Mouse (Mus musculus): Measurements from ENCODE around the gene Uqcr10. TPM values are rescaled to one million over a fixed set of nuclear protein-coding genes. Genes with fewer than 3 reads are reported as not detected.

Gene Uqcr10
- 10 to 100 TPM in 9 of 26 experiments, 1 to 10 TPM in 15, not detected in 2; 2.2 to 35.8 (median 6.8) TPM for total RNA-seq (2018; cell fraction: chromatin; rRNA removed)
- 100 to 1,000 TPM; 201 to 297 (median 244) TPM for total RNA-seq (2018; cell fraction: cytosol; rRNA removed)
- total RNA-seq (2018; cell fraction: nucleus; rRNA removed) = 10 to 100 TPM in 25 of 26 experiments, 1 to 10 TPM in 1; 9.3 to 60.2 (median 26.6) TPM
- polyA plus RNA-seq (2018) = 160 to 375 TPM (median 326 TPM) in 3 replicates

DNA sequence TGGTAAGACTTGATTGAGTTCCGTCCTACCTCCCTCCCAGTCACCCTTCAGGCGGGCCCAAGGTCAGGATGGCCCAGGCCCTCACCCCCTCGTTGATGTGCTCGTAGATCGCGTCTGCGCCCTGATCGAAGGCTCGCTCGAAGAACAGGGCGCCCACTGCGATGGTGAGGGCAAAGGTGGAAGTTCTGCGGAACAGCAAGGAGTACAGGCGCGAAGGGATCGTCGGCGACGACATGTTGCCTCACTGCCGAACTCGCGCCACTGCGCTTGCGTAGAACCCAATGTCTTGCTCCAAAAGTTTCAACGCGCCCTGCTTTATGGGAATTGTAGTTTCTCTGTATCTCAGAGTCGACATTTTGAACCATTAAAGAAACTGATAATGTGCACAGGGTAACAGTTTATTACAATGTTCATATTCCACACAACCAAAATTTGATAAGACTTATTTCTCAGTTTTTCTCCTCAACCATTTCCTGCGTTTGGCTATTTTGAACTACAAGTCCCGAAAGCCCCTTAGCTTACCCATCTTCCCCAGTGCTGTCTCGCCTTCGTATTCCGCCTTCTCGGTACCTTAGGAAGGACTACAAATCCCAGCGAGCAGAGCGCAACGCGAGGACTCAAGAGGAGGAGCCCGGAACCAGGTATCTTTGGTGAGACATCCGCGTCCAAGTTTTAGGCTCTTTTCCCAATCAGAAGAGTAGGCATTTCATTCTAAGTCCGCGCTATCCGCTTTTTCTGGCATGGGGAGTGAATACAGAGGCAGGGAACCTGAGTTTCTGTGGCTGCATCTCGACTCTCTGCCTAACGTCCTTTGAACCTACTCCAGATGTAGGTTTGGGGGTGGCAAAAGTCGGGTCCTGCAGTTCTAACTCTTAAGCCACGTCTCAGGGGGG, at the start of gene Uqcr10, which contains the start of gene Zmat5:
Gene Uqcr10, minus strand, starts transcription at position 271 of the 893 bp plus-strand sequence.
Gene Zmat5, plus strand, starts transcription at position 607 of the 893 bp plus-strand sequence.
- Histone ChIP-seq H3K4me3 (ENCODE audit: inconsistent target) (peak within 1 kb of the TSS; percentile 96), H3K79me2 (ENCODE audit: inconsistent target) (peaks cover 49% of the 10 kb centered on the region), H3K36me3 (ENCODE audit: inconsistent target) (0 out of 2 replicates have a peak, but pooled peaks cover 7% of the 10 kb centered on the region), H3K27ac (peak within 1 kb of the TSS; percentile 69)
- WGBS (ENCODE audit: missing documents) = under 1% methylated on average over 47 of the region's 47 CpGs

DNA sequence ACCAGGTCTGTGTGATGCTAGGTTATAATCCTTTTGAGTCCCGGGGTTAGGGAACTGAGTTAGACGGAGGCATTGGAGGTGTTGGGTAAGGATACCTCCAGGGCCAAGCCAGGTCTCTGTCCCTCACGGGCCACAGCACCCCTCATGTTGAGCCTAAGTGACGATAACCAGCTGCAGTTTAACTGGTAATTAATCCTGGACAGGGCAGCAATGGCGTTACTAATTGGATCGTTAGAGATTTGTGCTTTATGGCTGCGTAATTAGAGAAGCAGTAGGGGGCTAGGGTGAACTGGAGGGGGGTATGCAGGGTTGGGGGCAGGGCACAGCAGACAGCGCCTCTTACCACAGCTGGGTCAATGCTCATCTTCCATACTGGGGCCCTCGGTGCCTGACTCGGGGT, 48.7 kb upstream of the Uqcr10 start:
- no peaks in the 10 kb centered on the region for H3K36me3 ChIP-seq (ENCODE audit: inconsistent target)
- H3K79me2 ChIP-seq (ENCODE audit: inconsistent target) = no peaks in the 10 kb centered on the region
- WGBS (ENCODE audit: missing documents) = 50% methylated on average over 10 of the region's 10 CpGs
- no peak overlapping the region for H3K27ac ChIP-seq
- H3K4me3 ChIP-seq (ENCODE audit: inconsistent target) = no peak overlapping the region

DNA sequence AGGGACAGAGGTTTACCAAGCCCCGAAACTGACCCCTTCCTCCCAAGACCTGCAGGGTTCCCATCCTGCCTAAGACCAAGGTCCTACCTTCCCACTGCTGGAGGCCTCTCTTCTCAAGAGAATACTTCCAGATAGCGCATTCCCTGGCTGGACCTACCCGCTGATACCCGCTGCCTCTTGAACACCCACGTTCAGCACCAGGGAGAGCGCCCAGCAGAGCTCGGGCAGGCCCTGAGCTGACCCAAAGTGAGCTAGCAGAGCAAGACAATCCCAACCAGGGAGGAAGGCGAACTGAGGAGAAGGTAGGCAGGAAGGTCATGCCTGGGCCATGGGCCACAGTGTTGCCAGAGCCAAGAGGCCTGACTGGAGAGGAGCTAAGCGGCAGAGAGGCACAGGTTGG, 46.1 kb upstream of the Uqcr10 start:
- WGBS (ENCODE audit: missing documents) = 9% methylated on average over 9 of the region's 9 CpGs
- Histone ChIP-seq H3K79me2 (ENCODE audit: inconsistent target) (no peaks in the 10 kb centered on the region), H3K4me3 (ENCODE audit: inconsistent target) (no peak overlapping the region), H3K27ac (no peak overlapping the region), H3K36me3 (ENCODE audit: inconsistent target) (no peaks in the 10 kb centered on the region)

DNA sequence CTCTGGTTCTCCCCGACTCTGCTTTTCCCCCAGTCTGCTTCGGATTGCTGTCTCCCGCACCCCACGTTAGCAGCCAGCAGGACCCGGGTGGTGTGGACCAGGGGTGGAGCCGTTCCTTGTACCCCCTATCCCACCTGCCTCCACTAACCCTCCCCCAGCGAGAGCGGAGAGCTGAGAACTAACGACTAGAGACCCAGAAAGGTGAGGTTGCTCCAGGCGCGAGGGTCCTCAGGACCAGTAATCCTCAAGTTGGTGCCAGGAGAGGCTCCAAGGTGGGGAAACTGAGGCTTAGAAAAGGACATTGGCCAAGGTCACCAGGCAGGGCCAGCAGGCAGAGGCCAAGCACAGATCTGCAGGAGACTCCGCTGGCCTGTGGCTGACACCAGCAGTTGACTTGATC, 43.1 kb upstream of the Uqcr10 start:
- 11% methylated on average over 11 of the region's 12 CpGs for WGBS (ENCODE audit: missing documents)
- Histone ChIP-seq H3K27ac (no peak overlapping the region), H3K36me3 (ENCODE audit: inconsistent target) (no peaks in the 10 kb centered on the region), H3K4me3 (ENCODE audit: inconsistent target) (no peak overlapping the region), H3K79me2 (ENCODE audit: inconsistent target) (no peaks in the 10 kb centered on the region)

DNA sequence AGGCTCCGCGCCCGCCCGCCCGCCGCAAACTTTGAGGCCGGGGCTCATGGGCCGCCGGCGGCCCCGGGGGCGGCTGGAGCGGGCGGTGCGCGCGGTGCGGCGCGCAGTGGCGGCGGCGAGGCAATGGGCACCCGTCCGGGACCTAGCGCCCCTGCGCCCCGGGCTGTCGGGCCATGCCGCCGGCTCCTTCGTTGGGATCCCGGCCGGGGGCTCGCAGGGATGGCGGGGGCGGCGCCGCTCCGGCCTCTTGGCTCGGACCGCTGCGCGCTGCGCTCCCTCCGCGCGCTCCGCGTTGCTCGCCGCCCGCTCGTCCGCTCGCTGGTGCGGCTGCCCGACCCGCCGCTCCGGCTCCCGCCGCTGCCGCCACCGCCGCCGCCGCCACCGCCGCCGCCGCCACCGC, 42.6 kb upstream of the Uqcr10 start, which contains the start of gene Cabp7:
Gene Cabp7, minus strand, starts transcription at position 46 of the 400 bp plus-strand sequence.
- Histone ChIP-seq H3K4me3 (ENCODE audit: inconsistent target) (no peak within 1 kb of the TSS), H3K79me2 (ENCODE audit: inconsistent target) (no peaks in the 10 kb centered on the region), H3K36me3 (ENCODE audit: inconsistent target) (no peaks in the 10 kb centered on the region), H3K27ac (no peak within 1 kb of the TSS)
- WGBS (ENCODE audit: missing documents) = 1% methylated on average over 36 of the region's 73 CpGs

DNA sequence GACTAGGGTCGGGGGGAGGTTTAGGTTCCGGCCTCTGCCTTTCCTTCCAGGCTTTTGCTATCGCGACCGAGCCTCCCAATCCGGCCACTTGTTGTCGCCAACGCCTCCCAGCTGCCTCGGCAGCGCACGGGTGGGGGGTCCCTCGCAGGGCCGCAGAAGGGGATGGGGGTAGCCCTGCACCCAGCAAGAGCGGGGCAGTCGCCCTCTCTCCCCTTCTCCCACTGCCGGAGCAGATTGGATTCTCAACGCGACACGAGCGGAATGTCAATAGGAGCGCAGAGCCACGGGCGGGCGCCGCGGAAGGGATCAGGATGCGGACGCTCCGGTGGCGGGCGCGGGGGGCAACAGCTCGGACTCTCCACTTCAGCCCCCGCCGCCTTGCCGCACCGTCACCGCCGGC, 41.8 kb upstream of the Uqcr10 start:
- Histone ChIP-seq H3K79me2 (ENCODE audit: inconsistent target) (no peaks in the 10 kb centered on the region), H3K27ac (no peak overlapping the region), H3K36me3 (ENCODE audit: inconsistent target) (no peaks in the 10 kb centered on the region), H3K4me3 (ENCODE audit: inconsistent target) (no peak overlapping the region)
- WGBS (ENCODE audit: missing documents) = 4% methylated on average over 39 of the region's 39 CpGs

DNA sequence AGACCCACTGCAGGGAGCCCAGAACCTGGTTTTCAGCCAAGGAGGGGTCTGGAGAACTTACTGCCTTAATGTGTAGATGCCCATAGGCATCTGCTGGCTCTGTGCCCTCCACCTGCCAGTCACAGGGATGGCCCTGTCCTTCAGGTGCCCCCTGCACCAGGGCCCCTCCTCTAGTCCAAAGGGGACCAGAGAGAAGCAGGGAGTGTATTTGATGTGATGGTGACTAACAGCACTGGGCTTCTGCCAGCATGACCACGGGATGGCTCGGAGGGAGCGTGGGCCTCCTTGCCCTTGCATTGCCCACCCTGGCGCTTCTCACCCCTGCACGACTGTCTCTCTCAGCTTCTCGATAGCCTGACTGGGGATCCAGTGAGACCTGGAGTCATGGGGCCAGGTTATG, 40.5 kb upstream of the Uqcr10 start:
- Histone ChIP-seq H3K27ac (no peak overlapping the region), H3K4me3 (ENCODE audit: inconsistent target) (no peak overlapping the region), H3K36me3 (ENCODE audit: inconsistent target) (no peaks in the 10 kb centered on the region), H3K79me2 (ENCODE audit: inconsistent target) (no peaks in the 10 kb centered on the region)
- WGBS (ENCODE audit: missing documents) = 53% methylated on average over 6 of the region's 6 CpGs

DNA sequence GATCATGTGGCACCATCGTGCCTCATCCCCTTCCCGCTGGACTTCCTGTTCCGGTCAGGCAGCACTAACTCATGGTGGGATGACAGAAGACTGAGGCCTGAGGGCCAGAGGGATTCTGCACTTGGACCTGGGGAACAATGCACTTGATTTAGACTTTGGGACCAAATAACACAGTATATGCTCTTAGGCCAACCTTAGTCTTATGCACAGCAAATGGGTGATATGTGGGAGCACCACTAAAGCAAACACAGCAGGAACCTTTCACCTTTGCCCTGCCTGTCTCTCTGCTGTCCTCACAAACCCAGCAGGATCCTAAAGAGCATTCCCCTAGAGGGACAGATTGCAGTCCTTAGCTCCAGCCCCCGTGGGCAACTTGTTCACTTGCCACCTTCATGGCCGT, 36.6 kb upstream of the Uqcr10 start:
- no peak overlapping the region for H3K27ac ChIP-seq
- no peaks in the 10 kb centered on the region for H3K79me2 ChIP-seq (ENCODE audit: inconsistent target)
- 57% methylated on average over 5 of the region's 5 CpGs for WGBS (ENCODE audit: missing documents)
- no peaks in the 10 kb centered on the region for H3K36me3 ChIP-seq (ENCODE audit: inconsistent target)
- no peak overlapping the region for H3K4me3 ChIP-seq (ENCODE audit: inconsistent target)

DNA sequence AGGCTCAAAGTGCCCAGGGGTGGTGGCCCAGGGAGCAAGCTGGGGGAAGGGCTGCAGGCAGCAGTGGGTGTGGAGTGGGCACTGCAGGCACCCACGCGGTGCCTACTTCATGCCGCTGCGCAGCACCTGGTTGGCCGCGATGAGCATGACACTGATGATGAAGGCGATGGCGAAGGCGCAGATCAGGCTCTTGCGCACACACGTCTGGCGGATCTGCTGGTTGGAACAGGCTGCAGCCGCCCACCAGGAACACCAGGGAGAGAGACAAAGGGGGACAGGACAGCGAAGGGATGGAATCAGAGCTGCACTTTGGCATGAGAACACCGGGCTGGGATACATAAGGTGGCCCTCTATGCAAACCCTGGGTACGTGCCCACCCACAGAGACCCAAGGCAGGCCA, 34.6 kb upstream of the Uqcr10 start:
- no peak overlapping the region for H3K4me3 ChIP-seq (ENCODE audit: inconsistent target)
- H3K27ac ChIP-seq = no peak overlapping the region
- 95% methylated on average over 14 of the region's 16 CpGs for WGBS (ENCODE audit: missing documents)
- H3K79me2 ChIP-seq (ENCODE audit: inconsistent target) = no peaks in the 10 kb centered on the region
- H3K36me3 ChIP-seq (ENCODE audit: inconsistent target) = peaks cover 7% of the 10 kb centered on the region; the same call in 1 of the 2 replicates

DNA sequence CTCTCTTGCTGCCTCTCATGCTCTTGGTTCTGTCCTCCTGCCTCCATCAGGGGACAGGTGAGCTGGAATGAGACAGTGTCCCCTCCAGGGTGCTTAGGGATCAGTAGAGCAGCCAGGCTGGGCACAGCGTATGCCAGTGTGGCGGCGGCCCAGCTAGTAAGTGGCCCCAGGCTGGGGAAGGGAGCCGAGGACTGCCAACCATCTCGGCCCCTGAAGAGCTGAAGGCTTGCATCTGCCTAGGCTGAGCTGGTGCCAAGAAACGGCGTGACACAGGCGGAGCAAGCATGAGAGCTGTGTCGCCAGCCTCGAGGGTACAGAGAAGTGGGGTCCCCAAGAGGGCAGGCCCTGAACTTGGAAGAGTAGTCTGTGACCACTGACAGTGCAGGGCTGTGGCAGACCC, 33.5 kb upstream of the Uqcr10 start:
- Histone ChIP-seq H3K36me3 (ENCODE audit: inconsistent target) (peaks cover 7% of the 10 kb centered on the region; the same call in 1 of the 2 replicates), H3K4me3 (ENCODE audit: inconsistent target) (no peak overlapping the region), H3K79me2 (ENCODE audit: inconsistent target) (no peaks in the 10 kb centered on the region), H3K27ac (no peak overlapping the region)
- 96% methylated on average over 10 of the region's 10 CpGs for WGBS (ENCODE audit: missing documents)

DNA sequence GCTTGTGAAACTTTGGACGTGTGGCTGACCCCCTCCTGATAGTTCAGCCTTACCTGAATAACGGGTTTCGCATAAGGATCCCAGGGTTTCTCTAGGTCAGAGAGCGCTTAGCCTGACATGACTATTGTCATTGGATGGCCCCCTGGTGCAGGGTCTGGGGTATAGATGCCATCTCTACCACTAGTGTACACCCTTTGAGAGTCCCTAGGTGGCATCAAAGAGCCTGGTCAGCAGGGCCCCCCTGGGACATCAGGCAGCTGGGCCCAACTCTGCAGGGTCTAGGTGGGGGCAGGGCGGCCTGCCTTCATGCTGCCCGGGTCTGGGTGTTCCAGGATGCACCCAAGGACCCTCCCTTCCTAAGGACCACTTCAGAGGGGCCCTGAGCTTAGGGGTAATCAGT, 32.2 kb upstream of the Uqcr10 start:
- Histone ChIP-seq H3K79me2 (ENCODE audit: inconsistent target) (no peaks in the 10 kb centered on the region), H3K36me3 (ENCODE audit: inconsistent target) (peaks cover 7% of the 10 kb centered on the region; the same call in 1 of the 2 replicates), H3K27ac (no peak overlapping the region), H3K4me3 (ENCODE audit: inconsistent target) (no peak overlapping the region)
- 91% methylated on average over 5 of the region's 6 CpGs for WGBS (ENCODE audit: missing documents)

DNA sequence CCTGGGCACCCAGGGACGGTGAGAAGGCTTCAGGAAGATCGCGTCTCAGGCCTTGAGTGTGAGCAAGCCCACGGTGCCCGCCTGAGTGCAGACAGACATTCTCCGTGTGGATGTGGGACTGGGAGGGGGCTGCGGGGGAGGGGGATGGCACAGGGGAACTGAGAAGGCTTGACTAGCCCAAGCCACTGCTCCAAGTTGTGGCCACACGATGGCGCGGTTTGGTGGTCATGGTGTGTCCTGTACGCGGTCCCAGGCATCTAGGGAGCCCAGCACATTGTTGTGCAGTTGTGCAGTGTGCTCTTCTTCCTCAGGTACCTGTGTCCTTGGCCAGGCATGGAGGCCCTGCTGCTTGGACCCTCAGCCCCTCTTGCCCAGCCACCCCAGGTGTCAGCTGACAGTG, 30.0 kb upstream of the Uqcr10 start:
- no peaks in the 10 kb centered on the region for H3K79me2 ChIP-seq (ENCODE audit: inconsistent target)
- peaks cover 7% of the 10 kb centered on the region; the same call in 1 of the 2 replicates for H3K36me3 ChIP-seq (ENCODE audit: inconsistent target)
- H3K4me3 ChIP-seq (ENCODE audit: inconsistent target) = no peak overlapping the region
- WGBS (ENCODE audit: missing documents) = 90% methylated on average over 12 of the region's 12 CpGs
- no peak overlapping the region for H3K27ac ChIP-seq

DNA sequence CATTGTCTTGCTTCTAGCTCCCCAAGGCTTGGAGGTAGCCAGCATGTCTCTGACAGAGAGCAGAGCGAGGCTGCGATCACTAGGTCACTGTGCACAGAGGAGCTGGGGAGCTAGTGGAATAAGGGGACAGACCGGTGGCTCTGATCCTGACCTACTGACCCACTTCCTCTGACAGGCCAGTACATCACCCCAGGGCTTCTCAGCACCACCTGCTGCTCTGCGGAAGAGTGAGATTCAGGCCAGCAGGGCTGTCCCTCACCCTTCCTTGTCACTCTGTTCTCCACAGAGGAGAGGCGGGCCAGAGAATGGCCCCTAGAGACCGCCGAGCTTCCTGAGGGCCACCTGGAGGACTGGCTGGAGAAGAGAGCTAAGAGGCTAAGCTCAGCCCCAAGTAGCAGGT, 27.6 kb upstream of the Uqcr10 start:
- Histone ChIP-seq H3K4me3 (ENCODE audit: inconsistent target) (no peak overlapping the region), H3K79me2 (ENCODE audit: inconsistent target) (no peaks in the 10 kb centered on the region), H3K36me3 (ENCODE audit: inconsistent target) (peaks cover 7% of the 10 kb centered on the region; the same call in 1 of the 2 replicates), H3K27ac (no peak overlapping the region)
- 95% methylated on average over 6 of the region's 7 CpGs for WGBS (ENCODE audit: missing documents)

DNA sequence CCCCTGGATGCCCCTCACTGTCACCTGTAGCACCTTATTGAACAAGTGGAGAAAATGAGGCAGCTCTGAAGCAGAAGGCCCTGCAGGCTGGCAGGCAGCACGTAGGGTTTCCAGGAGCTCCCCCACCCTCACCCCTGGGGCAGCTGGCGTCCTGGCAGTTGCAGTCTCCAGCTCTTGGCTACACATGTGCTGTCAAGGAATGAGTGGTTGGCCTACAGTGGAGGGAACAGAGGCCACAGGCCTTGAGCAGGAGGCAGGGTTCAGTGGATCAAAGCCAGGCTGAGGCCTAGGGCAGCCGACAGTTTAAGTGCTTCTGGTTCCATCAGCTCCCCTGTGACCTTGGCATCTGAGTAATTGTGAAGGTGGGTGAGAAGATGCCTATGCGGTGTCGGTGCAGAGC, 26.8 kb upstream of the Uqcr10 start:
- H3K36me3 ChIP-seq (ENCODE audit: inconsistent target) = peaks cover 13% of the 10 kb centered on the region; the same call in 1 of the 2 replicates
- WGBS (ENCODE audit: missing documents) = 98% methylated on average over 5 of the region's 5 CpGs

DNA sequence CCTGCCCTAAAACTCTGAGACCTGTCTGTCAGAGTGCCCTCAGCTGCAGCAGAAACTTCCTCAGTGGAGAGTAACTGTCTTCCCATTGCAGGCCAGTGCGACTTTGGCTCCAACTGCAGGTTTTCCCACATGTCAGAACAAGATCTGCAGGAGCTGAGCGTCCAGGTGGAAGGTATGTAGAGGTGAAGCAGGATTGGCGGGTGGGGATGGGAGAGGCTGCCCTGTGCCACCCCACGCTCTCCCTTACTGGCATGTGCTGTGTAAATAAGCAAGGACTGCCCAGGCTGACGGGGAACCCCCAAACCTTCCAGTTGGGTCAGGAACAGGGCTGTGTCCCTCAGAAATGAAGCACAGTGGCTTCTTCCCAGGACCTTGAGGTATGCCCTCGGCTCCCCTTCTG, 26.0 kb upstream of the Uqcr10 start:
- peaks cover 20% of the 10 kb centered on the region; the same call in 1 of the 2 replicates for H3K36me3 ChIP-seq (ENCODE audit: inconsistent target)
- H3K79me2 ChIP-seq (ENCODE audit: inconsistent target) = no peaks in the 10 kb centered on the region
- H3K4me3 ChIP-seq (ENCODE audit: inconsistent target) = no peak overlapping the region
- H3K27ac ChIP-seq = no peak overlapping the region
- 85% methylated on average over 5 of the region's 6 CpGs for WGBS (ENCODE audit: missing documents)

More for the DNA sequence above, 26.8 kb upstream of the Uqcr10 start:
- no peak overlapping the region for H3K27ac ChIP-seq
- no peaks in the 10 kb centered on the region for H3K79me2 ChIP-seq (ENCODE audit: inconsistent target)
- no peak overlapping the region for H3K4me3 ChIP-seq (ENCODE audit: inconsistent target)
